Mouse (Mus musculus) small intestine, adult 2 months (tissue): Measurements from ENCODE around the gene Mast1. TPM values are rescaled to one million over a fixed set of nuclear protein-coding genes. Genes with fewer than 3 reads are reported as not detected.
A peak's percentile ranks its signal among the peaks of the same experiment; 100 is the strongest.

Experiments
- H3K27ac ChIP-seq: fragments of 200-500 bp; 2 replicates; pipeline ENCODE4 v1.5.1; 2012; ENCODE audit warnings: low read depth, low read length, control low read depth, inconsistent platforms; ENCODE audit not compliant: insufficient read depth
- H3K27me3 ChIP-seq: fragments of 200-500 bp; 2 replicates; pipeline ENCODE4 v1.6.1; 2012; ENCODE audit warnings: mild to moderate bottlenecking, moderate library complexity, low read length, inconsistent platforms; ENCODE audit not compliant: control insufficient read depth, insufficient read depth
- H3K36me3 ChIP-seq: fragments of 200-500 bp; 2 replicates; pipeline ENCODE4 v1.6.1; 2012; ENCODE audit warnings: mild to moderate bottlenecking, low read length, control low read depth, inconsistent platforms; ENCODE audit not compliant: control insufficient read depth, insufficient read depth
- H3K4me1 ChIP-seq: fragments of 200-500 bp; 2 replicates; pipeline ENCODE4 v1.6.1; 2012; ENCODE audit warnings: low read length, inconsistent platforms, mixed read lengths; ENCODE audit not compliant: control insufficient read depth, insufficient read depth, insufficient read length
- H3K4me3 ChIP-seq: fragments of 200-500 bp; 2 replicates; pipeline ENCODE4 v1.5.1; 2012; ENCODE audit warnings: low read depth, mild to moderate bottlenecking, control low read depth, inconsistent platforms, low read length, moderate library complexity
- CTCF ChIP-seq: fragments of 200-500 bp; IDR thresholded peaks from 2 replicates; pipeline ENCODE4 v1.5.1; 2012; ENCODE audit warnings: low read depth, mild to moderate bottlenecking, control low read depth, inconsistent platforms, low read length, moderate library complexity, mixed read lengths; ENCODE audit not compliant: insufficient replicate concordance, insufficient read length; ENCODE audit errors: extremely low read depth
- POLR2A ChIP-seq: fragments of 200-500 bp; IDR thresholded peaks from 2 replicates; pipeline ENCODE4 v1.6.1; 2012; ENCODE audit warnings: low read depth, mild to moderate bottlenecking, control low read depth, inconsistent platforms, low read length, moderate library complexity
- WGBS: fragments of 180-500 bp; shearing (Covaris S2); methylation state at CpG from one replicate; pipeline ENCODE4 v1.1.7; 2018; 5-methylcytosine and 5-hydroxymethylcytosine counted together
- polyA plus RNA-seq: library from polyadenylated mRNA; depleted of rRNA; stranded (reverse); fragments of >200 nt; gene quantifications from 2 replicates; pipeline ENCODE4 v1.2.3, GENCODE M21; 2012

Mast1 gene
- polyA plus RNA-seq, 1 experiment = 0.71 TPM

DNA sequence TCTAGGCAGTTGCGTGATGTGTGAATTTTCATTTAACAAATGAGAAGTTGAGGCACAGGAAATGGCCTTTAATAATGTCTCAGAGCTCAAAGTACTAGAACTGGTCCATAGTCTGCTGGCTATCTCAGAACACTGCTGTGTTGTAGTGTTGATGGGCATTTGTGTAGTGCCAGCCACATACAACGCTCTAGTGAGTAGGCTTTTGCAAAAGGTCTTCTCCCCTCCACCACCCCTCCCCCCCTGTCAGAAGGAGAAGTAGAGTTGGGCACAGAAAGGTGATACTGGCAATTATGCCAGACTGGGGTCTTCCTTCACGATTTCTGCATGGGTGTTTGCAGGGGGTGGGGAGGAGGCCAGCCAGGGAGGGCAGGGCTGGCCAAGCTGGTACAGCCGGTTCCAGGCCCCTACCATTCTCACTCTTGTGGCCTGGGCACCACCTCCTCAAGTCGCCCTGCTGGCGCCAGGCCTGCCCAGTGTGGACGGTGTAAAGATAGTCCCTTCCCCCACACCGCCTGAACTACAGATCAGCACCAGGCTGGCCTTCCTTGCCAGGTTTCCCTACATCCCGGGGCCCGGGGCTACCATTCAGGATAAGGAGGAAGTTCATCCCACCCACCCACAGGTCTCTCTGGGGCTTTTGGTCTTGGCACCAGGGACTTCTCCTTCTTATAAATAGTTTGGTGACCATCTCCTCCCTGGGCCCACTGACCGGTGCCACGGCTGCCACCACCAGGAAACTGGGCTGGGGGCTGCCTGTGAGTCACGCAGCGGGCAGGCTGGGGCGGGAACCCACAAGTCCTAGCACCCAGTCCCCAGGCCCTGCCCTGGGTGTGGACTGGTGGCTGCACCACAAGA is 44.7 kb upstream of the Mast1 start:
- H3K36me3 ChIP-seq = no peaks in the 10 kb centered on the region
- H3K4me3 ChIP-seq = peak overlapping the region; percentile 25
- WGBS = 30% methylated on average over 15 of the region's 15 CpGs
- H3K27ac ChIP-seq = peak overlapping the region; percentile 99
- no peaks in the 10 kb centered on the region for H3K27me3 ChIP-seq
- peaks cover 47% of the 10 kb centered on the region for H3K4me1 ChIP-seq
- TF ChIP-seq POLR2A (no peak; the same call in 1 of the 2 replicates), CTCF (no peak)

GRCm38 (mm10) chr8:84980622-84981358 is 43.6 kb upstream of the Mast1 start:
- Histone ChIP-seq H3K4me3 (peak overlapping the region; percentile 67), H3K27me3 (no peaks in the 10 kb centered on the region), H3K27ac (peak overlapping the region; percentile 99), H3K4me1 (peaks cover 41% of the 10 kb centered on the region), H3K36me3 (no peaks in the 10 kb centered on the region)
- 9% methylated on average over 11 of the region's 11 CpGs for WGBS
- TF ChIP-seq CTCF (no peak), POLR2A (no peak)

- TF ChIP-seq CTCF (no peak), POLR2A (peak; percentile 43; the same call in 1 of the 2 replicates)
- Histone ChIP-seq H3K4me3 (peak overlapping the region; percentile 67), H3K27ac (peak overlapping the region; percentile 99), H3K27me3 (no peaks in the 10 kb centered on the region), H3K4me1 (peaks cover 42% of the 10 kb centered on the region), H3K36me3 (no peaks in the 10 kb centered on the region)
- WGBS = under 1% methylated on average over 42 of the region's 42 CpGs
Measured at GRCm38 (mm10) chr8:84979599-84980421, 42.7 kb upstream of the Mast1 start.

DNA sequence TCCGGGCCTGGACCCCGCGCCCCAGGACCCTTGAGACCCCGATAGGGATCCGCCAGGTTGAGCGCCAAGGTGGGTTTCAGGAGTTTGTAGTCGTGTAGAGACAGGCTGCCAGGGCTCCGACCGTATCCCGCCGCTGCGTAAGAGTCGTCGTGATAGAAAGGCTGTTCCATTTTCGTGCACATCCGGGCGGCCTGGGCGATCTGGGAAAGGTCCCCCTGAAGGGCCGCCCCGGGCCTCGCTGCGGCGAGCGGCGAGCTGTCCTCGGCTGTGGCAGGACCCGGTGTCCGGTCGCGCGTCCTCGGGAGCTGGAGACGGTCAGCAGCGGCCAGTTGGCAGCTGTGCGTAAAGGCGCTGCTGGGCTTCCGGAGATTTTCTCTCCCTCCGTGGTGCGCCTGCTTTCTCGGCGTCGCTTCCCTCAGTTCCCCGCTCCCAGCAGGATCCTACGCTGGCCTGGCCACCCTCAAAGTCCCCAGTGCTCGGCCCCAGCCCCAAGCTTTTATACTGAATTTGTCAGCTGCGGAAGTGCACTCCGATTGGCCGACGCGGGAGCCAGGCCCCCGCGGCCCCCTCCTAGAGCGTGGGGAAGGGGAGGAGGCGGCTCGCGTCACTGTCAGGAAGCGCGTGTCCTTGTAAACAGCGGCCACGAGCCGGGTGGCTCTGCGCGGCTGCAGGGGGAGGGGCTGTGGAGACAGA is 41.2 kb upstream of the Mast1 start, which contains the start of gene Junb:
Junb (minus strand) TSS at position 471 of the 693 bp plus-strand sequence.
- Histone ChIP-seq H3K4me1 (peaks cover 32% of the 10 kb centered on the region), H3K4me3 (peak within 1 kb of the TSS; percentile 92), H3K27me3 (no peaks in the 10 kb centered on the region), H3K36me3 (no peaks in the 10 kb centered on the region), H3K27ac (peak within 1 kb of the TSS; percentile 99)
- under 1% methylated on average over 63 of the region's 63 CpGs for WGBS
- TF ChIP-seq POLR2A (peak; percentile 100), CTCF (no peak)

DNA sequence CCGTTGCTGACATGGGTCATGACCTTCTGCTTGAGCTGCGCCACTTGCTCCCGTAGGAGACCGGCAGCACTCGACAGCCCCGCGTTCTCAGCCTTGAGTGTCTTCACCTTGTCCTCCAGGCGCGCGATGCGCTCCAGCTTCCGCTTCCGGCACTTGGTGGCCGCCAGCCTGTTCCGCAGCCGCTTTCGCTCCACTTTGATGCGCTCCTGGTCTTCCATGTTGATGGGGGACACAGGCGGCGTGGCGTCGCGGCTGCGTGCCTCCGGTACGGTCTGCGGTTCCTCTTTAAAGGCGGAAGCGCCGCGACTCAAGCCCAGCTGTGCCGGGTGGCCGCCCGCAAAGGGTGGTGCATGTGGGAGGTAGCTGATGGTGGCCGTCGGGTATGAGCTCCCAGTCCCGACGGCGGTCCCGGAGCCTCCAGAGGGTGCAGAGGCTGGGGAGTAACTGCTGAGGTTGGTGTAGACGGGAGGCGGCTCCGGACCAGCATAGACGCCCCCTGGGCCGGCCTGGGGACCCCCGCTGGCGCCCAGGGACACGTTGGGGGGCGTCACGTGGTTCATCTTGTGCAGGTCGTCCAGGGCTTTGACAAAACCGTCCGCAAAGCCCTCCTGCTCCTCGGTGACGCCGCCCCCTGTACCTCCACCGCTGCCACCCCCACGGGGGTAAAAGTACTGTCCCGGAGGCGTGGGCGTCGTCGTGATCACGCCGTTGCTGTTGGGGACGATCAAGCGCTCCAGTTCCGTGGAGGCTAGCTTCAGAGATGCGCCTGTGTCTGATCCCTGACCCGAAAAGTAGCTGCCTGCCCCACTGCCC is 40.5 kb upstream of the Mast1 start:
- Histone ChIP-seq H3K36me3 (0 out of 2 replicates have a peak, but pooled peaks cover 4% of the 10 kb centered on the region), H3K4me3 (peak overlapping the region; percentile 92), H3K4me1 (peaks cover 29% of the 10 kb centered on the region), H3K27me3 (no peaks in the 10 kb centered on the region), H3K27ac (peak overlapping the region; percentile 94)
- peak; percentile 33; the same call in 1 of the 2 replicates for TF ChIP-seq POLR2A
- TF ChIP-seq CTCF = no peak
- under 1% methylated on average over 70 of the region's 70 CpGs for WGBS

GRCm38 (mm10) chr8:84976763-84977434 is 39.7 kb upstream of the Mast1 start:
- H3K36me3 ChIP-seq = peaks cover 4% of the 10 kb centered on the region; the same call in 1 of the 2 replicates
- no peak for TF ChIP-seq POLR2A
- no peak for TF ChIP-seq CTCF
- 1% methylated on average over 25 of the region's 25 CpGs for WGBS
- H3K27ac ChIP-seq = peak overlapping the region; percentile 94
- H3K4me3 ChIP-seq = peak overlapping the region; percentile 92
- H3K4me1 ChIP-seq = peaks cover 21% of the 10 kb centered on the region
- no peaks in the 10 kb centered on the region for H3K27me3 ChIP-seq
